Mouse (Mus musculus) CD4-positive, CD25-positive, alpha-beta regulatory T cell, adult 4 months (primary cell): ENCODE data around the gene Cyb5d1. TPM values are rescaled to one million over a fixed set of nuclear protein-coding genes. Genes with fewer than 3 reads are reported as not detected.

Experiments
- ATAC-seq: one replicate; pipeline ENCODE4 v1.8.0; 2017
- polyA plus RNA-seq, 2 experiments: library from polyadenylated mRNA; unstranded; fragments of 100-300 nt; shearing (Covaris generic); gene quantifications; one replicate each; pipeline ENCODE4 v1.2.1; 2017

Cyb5d1 gene
- polyA plus RNA-seq, 2 experiments from 2014 or later = 17.0 to 28.2 TPM

DNA sequence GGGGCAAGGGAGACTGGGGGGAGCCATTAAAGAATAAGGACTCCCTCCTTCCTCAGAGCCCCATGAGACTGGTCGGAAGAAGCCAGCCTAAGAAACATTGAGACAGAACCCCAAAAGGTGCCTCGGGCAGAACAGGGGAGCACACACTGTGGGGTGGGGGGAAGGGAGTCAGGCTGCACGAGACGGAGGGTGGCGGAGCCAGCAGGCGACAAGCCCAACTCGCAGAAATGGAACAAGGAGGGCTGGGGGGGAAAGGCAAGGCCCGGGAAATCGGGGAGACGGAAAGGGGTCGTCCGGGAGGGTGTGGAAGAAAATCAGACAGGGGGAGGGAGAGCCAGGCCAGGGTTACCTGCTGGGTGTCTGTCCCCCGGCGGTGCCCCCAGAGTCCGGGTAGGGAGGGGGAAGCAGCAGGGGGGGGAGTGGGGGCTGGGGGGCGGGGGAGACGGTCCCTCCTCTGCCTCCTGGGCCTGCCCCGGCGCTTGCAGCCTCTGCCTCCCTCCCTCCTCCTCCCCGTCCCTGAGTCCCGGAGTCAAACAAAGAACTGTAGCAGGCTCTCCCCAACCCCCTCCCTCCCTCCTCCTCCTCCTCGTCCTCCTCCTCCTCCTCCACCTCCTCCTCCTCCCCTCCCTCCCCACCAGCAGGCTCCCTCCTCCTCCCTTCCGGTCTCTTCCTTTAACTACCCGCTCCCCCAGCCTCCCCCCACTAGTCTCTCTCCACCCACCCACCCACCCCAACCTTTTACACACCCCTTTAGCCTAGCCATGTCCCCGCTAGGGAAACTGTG lies 20.4 kb upstream of the Cyb5d1 start:
- no peak for ATAC-seq

DNA sequence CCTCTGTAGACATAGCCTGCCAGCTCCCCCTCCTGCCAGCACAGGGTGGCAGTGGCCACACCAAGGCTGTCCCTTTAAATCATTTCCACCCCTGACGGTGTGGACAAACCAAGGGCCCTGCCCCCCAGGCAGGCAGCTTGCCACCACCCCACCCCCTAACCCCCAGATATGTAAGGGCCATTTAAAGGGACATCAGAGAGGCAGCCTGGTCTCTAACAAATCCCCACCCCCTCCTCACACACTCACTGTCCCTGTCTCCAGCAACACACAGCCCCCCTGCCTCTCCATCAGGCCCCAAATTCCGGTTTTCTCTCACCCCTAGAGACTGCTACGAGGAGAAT lies 19.9 kb upstream of the Cyb5d1 start:
- no peak for ATAC-seq

DNA sequence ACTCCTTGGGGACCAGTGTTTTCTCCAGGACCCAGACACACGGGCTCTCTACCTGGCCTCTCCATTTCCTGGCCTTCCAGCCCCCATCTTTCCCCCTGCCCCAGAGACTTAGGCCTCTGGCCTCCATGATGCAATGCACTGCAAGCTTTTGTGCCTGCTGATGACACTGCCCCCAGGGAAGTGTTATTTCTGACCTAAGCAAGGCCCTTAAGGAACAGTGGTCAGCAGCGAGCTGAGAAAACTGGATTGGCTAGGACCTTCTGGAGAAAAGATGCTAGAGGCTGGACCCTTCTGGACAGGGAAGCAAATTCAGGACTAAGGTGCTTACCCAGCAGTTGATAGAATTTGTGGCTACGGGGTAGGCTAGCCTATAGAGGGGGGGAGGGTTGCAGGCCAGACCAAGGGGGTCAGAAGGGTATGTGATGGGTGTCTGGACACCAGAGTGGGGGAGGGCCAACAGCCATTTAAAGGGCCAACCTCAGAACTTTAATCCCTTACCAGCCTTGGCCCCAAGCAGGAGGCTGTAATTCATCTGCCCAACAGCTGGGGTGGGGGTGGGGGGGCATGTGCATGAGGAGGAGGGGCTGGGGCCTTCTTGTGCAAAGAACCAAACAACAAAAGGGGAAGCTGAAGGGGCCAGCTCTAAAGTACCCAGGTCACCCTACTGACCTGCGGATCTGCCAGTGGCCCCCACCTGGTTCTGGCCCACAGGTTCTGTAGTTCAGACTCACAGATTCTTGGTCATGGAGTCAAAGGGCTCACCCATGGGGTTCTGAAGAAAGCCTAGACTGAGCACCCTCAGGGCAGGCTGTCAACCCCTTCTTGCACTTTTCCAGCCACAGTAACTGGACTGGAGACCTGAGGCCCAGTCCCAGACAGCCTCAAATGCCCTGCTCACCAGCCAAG lies 19.2 kb upstream of the Cyb5d1 start:
- no peak for ATAC-seq

DNA sequence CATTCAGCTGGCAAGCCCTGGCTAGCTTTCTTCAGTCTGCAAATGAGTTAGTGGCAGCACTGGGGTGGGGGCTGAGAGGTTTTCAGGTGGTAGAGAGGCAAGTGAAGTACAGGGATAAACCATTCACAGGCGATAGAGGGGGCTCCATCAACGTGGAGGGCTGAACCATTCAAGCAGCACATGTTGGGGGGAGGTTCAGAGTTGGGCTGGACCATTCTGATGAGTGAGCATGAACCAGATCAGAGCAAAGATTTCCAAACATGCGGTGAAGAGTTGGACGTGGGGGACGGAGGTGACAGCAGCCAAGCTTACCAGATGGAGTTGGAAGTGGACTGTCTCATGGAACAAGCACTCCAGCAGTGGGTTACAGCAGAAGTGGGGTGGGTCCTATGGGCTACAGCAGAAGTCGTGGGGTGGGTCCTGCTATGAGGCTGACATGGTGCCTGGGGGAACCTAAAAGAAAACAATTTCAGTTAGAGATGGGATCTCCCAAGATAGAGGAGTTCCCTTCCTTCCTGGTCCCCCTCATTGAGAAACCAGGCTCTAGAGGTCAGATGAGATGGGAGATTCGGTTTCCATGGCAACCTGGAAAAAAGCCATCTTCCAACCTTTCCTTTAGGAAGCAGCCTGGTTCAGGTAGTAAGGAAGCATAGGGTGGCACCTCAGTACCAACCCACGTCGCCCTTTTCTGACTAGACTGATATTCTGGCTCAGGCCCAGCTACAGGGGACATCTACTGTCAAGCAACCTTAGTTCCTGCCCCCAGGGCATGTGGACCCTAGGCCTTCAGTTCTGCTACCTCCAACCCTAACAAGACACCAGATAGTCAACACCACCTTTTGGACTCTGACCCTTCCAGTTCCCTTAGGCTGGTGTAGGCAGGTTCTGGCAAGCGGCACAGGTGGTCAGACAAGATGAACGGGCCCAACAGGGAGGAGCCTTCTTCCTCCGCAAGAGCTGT lies 18.1 kb upstream of the Cyb5d1 start, which contains the start of gene Kdm6b:
Kdm6b (minus strand) TSS at position 455 of the 961 bp plus-strand sequence.
- ATAC-seq = no peak

DNA sequence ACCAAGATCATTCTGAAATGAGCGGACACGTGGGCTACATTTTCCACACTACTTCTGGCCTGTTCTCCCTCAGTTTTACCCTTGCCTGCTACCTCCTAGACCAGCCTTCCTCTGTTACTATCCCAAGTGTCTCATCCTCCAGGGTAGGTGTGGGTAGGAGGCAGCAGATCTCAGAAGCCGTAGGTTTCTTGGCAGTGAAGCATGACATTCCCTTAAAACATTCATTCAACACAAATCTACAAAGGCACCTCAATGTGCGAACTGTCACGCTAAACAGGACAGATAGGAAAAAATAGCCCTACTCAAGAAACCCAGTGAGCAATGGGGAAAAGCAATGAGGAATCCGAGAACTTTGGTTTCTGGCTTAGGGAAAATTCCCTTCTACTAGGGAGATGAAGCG lies 17.1 kb upstream of the Cyb5d1 start:
- no peak for ATAC-seq

DNA sequence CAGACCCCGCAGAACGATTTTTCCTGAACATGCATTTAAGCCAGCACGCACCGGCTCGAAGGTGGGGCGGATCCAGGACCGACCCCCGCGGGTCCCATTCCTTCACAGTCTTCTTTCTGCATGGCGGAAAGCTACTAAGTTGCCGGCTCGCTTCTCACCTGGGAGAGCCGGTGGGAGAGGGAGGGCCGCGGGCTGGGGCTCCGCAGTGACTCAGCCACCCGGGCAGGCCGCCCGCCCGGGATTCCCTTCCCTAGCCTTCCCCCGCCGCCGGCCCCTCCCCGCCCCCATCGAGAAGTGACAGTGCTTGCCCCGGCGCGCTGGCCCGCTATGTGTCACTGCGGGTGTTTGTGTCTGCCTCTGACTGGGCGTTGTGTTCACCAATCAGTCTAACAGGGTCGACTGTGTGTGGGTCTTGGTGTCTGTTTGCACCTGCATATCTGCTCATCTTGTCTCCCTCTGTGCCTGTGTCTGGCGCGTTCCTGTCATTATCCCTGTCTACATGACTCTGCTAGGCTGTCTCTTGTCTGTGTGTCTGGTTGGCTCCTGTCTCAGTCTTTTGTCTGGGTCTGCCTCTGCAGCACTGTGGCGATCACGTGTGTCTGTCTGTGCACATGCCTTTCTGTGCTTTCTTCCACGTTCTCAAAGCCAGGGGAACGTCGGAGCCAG lies 16.2 kb upstream of the Cyb5d1 start:
- peak; percentile 2 for ATAC-seq

DNA sequence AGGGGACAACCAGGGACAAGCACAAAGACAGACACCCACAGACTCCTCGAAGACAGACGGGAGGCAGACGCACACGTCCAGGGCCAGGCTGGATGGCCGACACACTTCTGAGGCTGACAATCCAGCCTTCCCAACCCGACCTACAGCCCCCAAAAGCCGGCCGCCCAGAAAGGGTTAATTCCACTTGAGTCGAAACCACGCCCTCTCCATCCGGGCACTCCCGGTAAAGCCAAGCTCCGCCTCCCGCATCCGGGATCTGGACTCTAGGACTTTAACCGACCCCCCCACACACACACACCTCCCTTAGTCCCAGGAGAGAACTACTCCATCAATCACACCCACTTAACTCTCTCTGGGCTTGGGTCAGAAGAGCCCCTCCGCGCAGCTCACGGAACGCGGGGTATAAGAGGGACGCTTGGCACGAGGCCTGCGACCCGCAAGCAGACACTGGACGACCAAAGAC lies 15.7 kb upstream of the Cyb5d1 start:
- ATAC-seq = no peak

DNA sequence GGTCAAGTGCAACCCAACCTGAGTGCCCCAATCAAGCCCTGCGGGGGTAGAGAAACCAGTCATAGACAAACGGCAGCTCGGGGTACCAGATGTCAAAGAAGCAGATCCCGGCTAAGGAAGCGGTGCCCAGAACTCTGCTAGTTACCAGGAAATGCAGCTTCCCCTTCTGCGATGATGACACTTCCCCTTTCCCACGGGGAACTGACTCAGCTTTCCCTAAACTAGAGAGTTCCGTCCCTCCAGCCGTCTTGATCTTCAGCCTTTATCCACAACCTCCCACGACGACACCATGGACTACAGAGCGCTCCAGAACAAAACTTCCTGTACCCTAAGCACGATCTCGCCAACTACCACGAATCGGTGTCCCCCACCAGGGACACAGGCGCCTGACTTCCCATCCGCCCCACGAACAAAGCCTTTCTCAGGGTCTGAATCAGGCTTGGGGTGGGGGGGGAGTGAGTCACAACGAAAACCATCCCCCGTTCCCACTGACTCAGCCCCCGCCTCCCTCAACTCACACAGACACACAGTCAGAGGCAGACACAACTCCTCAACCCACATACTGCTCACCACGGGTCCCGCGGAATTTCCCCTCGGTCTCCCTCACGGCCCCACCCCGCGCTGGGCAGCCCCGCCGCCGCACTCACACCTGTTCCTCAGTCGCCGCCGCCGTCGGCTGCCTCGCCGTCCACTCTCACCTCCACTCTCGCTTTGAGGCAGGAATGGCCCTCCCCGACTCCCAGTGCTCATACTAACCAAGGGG lies 15.1 kb upstream of the Cyb5d1 start:
- ATAC-seq = peak; percentile 57

DNA sequence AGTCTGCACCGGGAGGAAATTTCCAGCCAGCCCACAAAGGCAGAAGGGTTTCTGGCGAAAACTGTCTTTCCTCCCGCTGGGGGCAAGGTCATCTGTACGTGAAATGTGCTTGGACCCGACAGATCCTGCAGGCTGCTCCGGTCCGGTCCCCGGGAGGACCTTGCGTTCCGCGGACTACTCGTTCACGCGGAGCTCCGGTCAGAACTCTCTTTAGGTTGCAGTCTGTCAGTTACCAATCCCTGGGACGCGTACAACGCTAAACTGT lies 14.5 kb upstream of the Cyb5d1 start:
- no peak for ATAC-seq

DNA sequence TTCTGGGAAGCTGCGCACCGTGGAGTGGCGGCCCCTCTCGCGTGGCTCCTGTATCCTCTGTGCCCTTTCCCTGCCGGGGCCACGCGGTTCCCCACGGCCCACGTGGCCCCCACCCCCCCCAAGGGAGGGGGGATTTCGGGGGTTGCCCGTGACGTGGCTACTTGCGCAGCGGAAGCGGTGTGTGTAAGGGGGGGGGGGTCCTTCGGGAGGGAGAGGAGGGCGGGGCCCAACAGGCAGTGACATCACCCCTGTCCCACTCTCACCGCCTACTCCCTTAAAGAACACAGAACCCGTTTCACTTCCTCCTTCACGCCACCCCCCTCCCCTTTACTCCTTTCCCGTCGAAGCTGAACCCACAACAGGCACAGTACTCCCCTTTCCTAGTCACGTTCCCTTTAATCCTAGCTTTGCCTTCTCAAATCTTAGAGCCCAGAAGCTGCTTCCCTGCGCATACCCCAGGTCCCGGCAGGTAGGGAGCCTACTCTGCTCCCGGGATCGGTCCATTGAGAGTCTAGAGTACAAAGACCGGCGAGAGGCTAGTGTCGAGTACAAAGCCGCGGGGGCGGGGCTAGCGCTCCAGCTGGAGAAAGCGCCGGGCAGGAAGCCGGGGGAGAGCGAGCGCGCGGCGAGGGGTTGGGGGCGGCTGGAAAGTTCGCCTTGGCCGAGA lies 14.1 kb upstream of the Cyb5d1 start:
- ATAC-seq = peak; percentile 63

DNA sequence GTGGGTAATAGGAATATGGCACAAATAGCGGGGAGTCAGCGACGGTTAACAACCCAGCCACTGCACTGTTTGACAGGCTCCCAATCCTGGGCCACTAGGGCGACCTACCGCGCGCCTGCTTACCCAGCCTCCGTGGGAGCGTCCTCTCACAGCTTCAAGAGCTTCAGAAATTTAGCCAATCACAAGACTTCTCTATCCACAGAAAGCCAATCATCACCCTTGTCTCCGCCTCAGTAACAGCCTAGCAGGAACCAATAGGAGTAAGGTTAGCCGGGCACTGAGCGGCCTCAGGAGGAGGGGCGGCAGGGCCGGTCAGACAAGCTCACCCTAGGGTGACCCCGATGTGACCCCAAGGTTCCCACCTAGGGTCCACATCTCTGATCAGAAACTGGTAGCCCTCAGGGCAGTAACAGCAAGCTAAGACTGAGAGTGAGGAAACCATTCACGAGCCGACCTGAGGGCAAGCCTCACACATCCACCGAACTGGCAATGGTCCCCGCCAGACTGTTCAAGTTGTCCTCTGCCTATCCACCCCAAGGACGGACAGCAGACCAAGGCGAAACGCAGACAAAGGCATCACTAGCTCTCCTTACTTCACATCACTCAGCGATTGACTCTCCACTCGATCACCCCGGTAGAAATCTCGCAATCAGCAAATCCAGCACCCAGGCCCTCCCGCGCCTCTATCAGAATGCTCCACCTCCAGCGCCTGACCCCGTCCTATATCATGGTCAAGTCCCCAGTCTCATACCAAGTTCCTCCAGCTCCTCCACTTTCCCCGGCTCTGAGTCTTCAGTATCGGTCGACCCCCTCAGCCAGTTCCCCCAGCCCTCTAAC lies 13.3 kb upstream of the Cyb5d1 start:
- peak; percentile 64 for ATAC-seq

DNA sequence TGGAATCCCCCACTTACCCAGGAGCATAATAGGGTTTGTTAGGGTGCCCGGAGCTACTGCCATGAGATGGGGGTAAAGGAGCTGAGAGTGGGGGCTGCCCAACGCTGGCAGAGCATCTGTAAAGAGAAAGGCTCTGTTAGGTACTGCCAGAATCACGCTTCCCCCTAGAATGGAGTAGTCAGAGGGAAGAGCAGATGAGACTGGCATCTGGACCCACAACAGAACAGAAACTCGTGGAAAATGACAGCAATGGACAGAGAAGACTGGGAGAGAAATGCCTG lies 12.2 kb upstream of the Cyb5d1 start:
- no peak for ATAC-seq

DNA sequence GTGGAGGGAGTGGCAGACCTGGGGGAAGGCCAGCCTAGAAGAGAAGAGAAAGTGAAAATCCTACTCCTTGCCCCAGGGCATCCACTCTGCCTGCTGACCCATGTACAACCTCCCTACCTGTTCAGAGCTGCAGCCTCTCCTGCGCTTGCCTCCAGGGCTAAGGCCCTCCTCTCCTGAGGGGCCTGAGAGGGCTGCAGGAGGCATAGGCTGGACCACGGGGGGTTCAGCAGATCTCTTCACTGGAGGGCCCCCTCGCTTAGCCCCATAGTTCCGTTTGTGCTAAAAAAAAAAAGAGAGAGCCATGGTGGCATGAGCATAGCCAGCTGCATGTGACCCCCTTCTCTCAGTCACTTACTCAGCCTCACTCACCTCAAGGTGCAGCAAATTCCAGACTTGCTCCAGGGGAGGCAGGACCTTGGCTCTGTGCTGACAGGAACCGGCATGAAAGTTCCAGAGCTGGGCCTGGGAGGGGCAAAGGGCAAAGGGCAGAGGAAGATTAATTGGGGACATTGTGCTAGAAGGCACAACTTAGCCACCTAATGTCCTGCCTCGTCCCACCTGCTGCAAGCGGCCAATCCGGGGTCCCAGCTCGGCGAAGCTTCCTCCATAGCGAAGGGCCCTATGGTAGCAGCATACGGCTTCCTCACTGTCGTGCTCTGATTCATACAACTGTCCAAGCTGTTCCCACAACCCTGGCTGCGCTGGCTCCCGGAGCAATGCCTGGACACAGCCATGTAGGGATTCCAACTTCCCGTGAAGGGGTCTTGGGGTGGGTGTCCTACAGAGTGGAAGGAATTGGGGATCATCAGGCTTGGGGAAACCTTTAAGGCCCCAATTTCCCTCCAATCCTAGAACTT lies 11.7 kb upstream of the Cyb5d1 start:
- ATAC-seq = no peak

DNA sequence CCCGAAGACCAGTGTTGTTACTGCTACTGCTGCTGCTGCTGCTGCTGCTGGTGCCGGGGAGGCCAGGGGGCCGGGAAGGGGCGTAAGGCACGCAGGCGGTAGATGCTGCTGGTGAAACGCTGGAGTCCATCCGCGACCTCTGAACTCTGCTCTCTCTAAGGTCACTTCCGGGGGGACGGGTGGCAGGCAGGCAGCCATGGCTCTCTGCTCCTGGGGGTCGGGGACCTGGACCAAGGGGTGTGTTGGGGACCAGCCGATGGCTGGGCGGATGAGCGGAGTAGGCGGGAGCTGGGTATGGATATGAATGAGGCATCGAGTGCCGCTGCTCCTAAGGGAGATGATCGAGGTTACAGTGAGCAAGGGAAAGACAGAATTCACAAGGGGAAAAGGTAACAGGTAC lies 10.9 kb upstream of the Cyb5d1 start:
- no peak for ATAC-seq

DNA sequence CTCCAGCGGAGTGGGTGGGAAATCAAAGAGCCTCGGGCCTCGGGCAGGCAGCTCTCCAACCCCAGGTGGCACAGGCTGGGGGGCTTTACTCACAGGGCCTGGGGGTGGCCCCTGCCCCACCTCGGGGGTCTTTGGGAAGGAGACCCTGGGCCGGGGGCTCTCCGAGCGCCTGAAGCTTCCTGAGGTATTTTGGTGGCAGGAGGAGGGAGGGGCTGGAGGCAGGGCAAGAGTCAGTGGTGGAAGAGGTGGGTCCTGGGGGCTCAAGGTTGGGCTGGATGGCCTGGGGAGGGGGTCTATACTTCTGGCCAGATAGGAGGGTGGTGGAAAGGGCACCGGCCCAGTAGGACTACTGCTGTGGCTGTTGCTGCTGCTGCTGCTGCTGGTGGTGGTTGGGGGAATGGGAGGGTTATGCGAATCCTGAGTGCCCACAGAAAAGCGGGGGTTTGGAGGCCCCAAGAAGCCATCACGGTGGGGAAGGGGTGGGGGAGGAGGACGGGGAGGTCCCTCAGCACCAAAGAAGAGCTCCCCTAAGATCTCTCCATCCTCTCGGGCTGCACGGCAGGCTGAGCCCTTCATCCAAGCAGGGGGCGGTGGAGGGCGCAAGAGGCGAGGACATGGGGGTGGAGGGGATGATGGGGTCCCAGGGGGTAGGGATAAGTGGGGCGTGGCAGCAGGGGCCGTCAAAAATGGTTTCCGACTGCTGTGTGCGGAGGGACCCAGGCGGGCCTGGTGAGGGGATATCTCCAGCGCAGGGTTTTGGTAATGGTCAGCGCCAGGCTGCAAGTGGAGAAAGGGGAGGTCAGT lies 10.2 kb upstream of the Cyb5d1 start:
- no peak for ATAC-seq

DNA sequence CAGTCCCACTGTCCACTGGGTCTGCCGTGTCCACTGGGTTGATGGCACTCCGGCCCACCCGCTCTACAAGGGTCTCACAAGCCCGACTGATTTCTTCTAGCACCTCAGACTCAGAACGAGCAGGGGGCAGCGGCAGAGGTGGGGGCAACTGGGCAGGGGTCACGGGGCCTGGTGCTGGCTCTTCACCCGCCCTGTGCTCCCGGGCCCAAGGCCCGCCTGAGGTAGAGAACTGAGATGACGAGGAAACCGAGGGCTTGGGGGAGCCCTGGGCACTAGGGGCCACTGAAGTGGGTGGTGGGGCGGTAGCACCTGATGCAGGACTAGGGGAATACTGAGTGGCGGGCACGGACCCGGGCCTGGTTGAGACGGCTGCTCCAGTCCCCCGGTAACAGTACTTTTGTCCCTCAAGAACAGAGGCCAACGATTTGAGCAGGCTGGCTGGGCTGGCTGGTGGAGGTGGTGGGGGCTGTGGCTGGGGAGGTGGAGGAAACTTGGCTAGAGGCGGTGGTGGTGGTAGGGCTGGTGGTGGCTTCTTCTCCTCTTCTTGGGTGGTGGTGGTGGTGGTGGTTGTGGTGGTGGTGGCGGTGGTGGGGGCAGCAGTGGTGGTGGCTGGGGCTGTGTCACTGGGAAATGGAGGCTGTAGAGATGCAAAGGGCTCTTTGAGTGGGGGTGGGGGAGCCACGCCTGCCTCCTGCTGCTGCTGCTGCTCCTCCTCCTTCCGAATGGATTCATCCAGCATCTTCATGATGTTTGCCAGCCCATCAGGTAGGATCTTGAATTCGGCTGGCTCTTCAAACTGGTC lies 9.4 kb upstream of the Cyb5d1 start:
- ATAC-seq = no peak
